Mouse (Mus musculus) midbrain, embryonic 12.5 days (tissue): ENCODE measurements around the gene Olfr355. TPM values are rescaled to one million over a fixed set of nuclear protein-coding genes. Genes with fewer than 3 reads are reported as not detected.

Source experiments
- ATAC-seq: fragments of 200-750 bp; cut with Nextera tagmentation; 2 replicates; pipeline ENCODE4 v1.8.0; 2017; ENCODE audit warnings: low read depth, moderate TSS enrichment, moderate library complexity; ENCODE audit not compliant: low FRiP score
- H3K27ac ChIP-seq: fragments of 300-500 bp; sonication (generic); replicated peaks from 2 replicates; pipeline ENCODE4 v1.5.1; 2016; ENCODE audit warnings: mild to moderate bottlenecking
- H3K27me3 ChIP-seq: fragments of 300-500 bp; sonication (generic); 2 replicates; pipeline ENCODE4 v1.6.1; 2016; ENCODE audit warnings: mild to moderate bottlenecking
- H3K36me3 ChIP-seq: fragments of 300-500 bp; sonication (generic); 2 replicates; pipeline ENCODE4 v1.6.1; 2016
- H3K4me1 ChIP-seq: fragments of 300-500 bp; sonication (generic); 2 replicates; pipeline ENCODE4 v1.6.1; 2016
- H3K4me2 ChIP-seq: fragments of 300-500 bp; sonication (generic); replicated peaks from 2 replicates; pipeline ENCODE4 v1.6.1; 2016; ENCODE audit warnings: mild to moderate bottlenecking, moderate library complexity
- H3K4me3 ChIP-seq: fragments of 300-500 bp; sonication (generic); 2 replicates; pipeline ENCODE4 v1.5.1; 2016; ENCODE audit warnings: mild to moderate bottlenecking
- H3K9ac ChIP-seq: fragments of 300-500 bp; sonication (generic); replicated peaks from 2 replicates; pipeline ENCODE4 v1.6.1; 2016; ENCODE audit warnings: mild to moderate bottlenecking, moderate library complexity
- H3K9me3 ChIP-seq: fragments of 300-500 bp; sonication (generic); 2 replicates; pipeline ENCODE4 v1.6.1; 2016; ENCODE audit warnings: mild to moderate bottlenecking
- WGBS: fragments of 180-500 bp; shearing (Covaris S2); methylation state at CpG from one replicate; pipeline ENCODE4 v1.1.7; 2016; 5-methylcytosine and 5-hydroxymethylcytosine counted together
- polyA plus RNA-seq: library from polyadenylated mRNA; unstranded; fragments of >200 nt; fragmentation: Nextera tagmentation; extraction: Ambion mirVana; gene quantifications from 2 replicates; pipeline ENCODE4 v1.2.1, GENCODE M21; 2016

Olfr355 gene
- not detected in 2 replicates for polyA plus RNA-seq

DNA sequence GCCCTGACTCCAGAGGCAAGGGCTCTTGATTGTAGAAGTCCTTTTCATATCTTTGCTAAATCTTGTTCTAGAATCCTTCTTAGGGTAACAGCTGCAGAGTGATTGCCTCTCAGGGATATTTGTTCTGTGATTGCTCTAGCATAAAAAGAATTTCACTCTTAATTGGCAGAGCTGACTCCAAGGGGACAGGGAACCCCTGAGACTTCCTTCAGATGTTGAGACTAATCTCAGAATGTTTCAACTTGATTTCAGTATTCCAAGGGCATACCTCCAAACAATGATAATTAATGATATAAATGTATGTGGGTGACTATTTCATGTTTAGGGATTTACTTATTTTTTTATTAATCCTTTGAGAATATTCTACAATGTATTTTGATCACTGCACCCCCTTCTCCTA is at the start of gene Olfr355:
Olfr355 (minus strand) TSS at position 101 of the 400 bp plus-strand sequence.
- Histone ChIP-seq H3K4me3 (no peak within 1 kb of the TSS), H3K27me3 (no peaks in the 10 kb centered on the region), H3K27ac (no peak within 1 kb of the TSS), H3K36me3 (no peaks in the 10 kb centered on the region), H3K4me2 (no peak within 1 kb of the TSS), H3K4me1 (no peaks in the 10 kb centered on the region), H3K9me3 (peaks cover 13% of the 10 kb centered on the region), H3K9ac (no peak within 1 kb of the TSS)
- no peak for ATAC-seq

DNA sequence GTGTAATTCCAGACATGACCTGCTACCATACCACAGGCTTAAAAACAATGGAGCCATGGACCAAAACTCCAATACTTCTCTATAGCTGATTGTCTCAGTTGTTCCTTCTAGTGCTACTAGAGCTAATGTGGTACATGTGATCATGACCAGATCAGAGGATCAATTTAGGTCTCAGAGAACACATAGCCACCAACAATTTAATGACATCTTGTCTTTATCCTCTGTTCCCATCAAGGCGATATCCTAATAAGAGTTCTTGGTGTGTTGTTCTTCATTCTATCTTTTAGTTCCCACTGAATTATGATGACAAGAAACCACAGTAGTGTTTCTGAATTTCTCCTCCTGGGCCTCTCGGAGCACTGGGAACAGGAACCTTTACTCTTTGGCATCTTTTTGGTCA is 8.1 kb upstream of the Olfr355 start, which contains the start of gene Olfr356:
Olfr356 (plus strand) TSS at position 301 of the 400 bp plus-strand sequence.
- H3K4me2 ChIP-seq: no peak within 1 kb of the TSS
- no peaks in the 10 kb centered on the region for H3K27me3 ChIP-seq
- ATAC-seq: no peak
- H3K9ac ChIP-seq: no peak within 1 kb of the TSS
- no peaks in the 10 kb centered on the region for H3K4me1 ChIP-seq
- H3K9me3 ChIP-seq: 0 out of 2 replicates have a peak, but pooled peaks cover 12% of the 10 kb centered on the region
- no peaks in the 10 kb centered on the region for H3K36me3 ChIP-seq
- H3K4me3 ChIP-seq: no peak within 1 kb of the TSS
- H3K27ac ChIP-seq: no peak within 1 kb of the TSS
- 85% methylated on average over 2 of the region's 2 CpGs for WGBS

DNA sequence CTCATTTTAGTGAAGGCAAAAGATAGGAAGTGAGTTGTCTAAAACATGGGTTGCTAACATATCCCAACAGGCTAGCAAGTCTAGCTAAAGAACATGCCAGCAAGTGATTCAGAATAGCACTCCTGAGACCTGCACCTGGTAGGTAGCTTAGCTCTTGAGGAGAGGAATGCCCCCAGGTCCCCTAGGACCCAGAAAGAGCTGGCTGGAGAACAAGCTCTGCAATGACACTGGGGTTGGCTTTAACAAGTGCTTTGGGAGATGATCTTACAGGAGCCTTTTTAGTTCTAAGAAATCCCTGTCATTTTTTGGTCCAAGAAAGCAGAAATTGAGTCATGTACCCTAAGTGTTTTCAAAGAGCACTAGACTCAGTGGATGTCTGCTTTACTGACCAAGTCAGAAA is 23.3 kb downstream of the Olfr355 start, which contains the start of gene Olfr354:
Olfr354 (plus strand) TSS at position 301 of the 400 bp plus-strand sequence.
- Histone ChIP-seq H3K27me3 (no peaks in the 10 kb centered on the region), H3K9ac (no peak within 1 kb of the TSS), H3K4me1 (no peaks in the 10 kb centered on the region), H3K4me3 (no peak within 1 kb of the TSS), H3K4me2 (no peak within 1 kb of the TSS), H3K27ac (no peak within 1 kb of the TSS), H3K36me3 (no peaks in the 10 kb centered on the region), H3K9me3 (peaks cover 20% of the 10 kb centered on the region; the same call in 1 of the 2 replicates)
- no peak for ATAC-seq

DNA sequence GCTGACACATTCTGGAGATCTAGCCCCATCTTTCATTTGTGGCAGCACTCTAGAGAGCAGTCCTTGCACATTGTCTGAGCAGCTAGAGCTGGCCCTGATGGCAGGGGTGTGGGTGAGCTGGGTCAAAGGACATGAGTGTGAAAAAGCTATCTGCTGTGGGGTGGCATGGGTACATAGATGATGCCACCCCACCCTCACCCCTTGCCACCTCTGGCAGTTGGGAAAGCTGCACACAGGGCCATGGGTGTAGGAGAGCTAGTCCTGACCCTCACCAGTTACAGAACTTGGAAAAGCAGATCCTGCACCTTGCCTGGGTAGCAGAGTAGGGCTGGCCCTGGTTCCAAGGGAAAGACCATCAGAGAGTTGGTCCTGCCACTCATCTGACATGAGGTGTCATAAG is 31.6 kb downstream of the Olfr355 start:
- ATAC-seq: no peak
- H3K4me3 ChIP-seq: no peak overlapping the region
- H3K27me3 ChIP-seq: no peaks in the 10 kb centered on the region
- no peaks in the 10 kb centered on the region for H3K4me1 ChIP-seq
- H3K27ac ChIP-seq: no peak overlapping the region
- no peaks in the 10 kb centered on the region for H3K36me3 ChIP-seq
- no peak overlapping the region for H3K4me2 ChIP-seq
- H3K9me3 ChIP-seq: peaks cover 33% of the 10 kb centered on the region
- H3K9ac ChIP-seq: no peak overlapping the region

DNA sequence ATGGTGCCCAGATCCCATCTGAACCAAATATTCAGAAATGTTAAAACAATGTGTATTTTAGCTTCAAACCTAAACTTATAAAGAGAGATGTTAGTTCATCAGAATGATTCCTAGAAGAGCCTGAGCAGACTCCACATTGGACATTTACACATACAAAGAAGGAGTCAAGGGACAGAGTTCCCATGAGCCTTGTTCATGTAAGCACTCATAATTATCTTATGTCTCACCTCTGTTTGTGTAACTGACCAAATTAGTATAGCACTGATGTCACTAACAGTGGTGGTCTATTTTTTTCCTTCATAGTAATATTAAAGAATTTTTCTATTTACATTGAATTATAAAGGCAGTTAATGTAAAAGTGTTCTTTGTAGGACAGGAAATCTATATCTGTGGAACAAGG is 35.9 kb downstream of the Olfr355 start, which contains the start of gene Olfr353:
Olfr353 (minus strand) TSS at position 101 of the 400 bp plus-strand sequence.
- no peak for ATAC-seq
- Histone ChIP-seq H3K36me3 (no peaks in the 10 kb centered on the region), H3K4me2 (no peak within 1 kb of the TSS), H3K4me3 (no peak within 1 kb of the TSS), H3K27ac (no peak within 1 kb of the TSS), H3K9me3 (peaks cover 17% of the 10 kb centered on the region), H3K27me3 (no peaks in the 10 kb centered on the region), H3K9ac (no peak within 1 kb of the TSS), H3K4me1 (no peaks in the 10 kb centered on the region)

Other genes starting within 250 kb of the Olfr355 start
- not detected in 2 replicates for gene Olfr346, start 243.1 kb downstream of the Olfr355 start, polyA plus RNA-seq
- not detected in 2 replicates for gene Olfr347, start 197.0 kb downstream of the Olfr355 start, polyA plus RNA-seq
- gene Olfr348, start 144.6 kb downstream of the Olfr355 start, polyA plus RNA-seq: not detected in 2 replicates
- gene Olfr50, start 138.4 kb downstream of the Olfr355 start, polyA plus RNA-seq: not detected in 2 replicates
- not detected in 2 replicates for gene Olfr3, start 111.9 kb downstream of the Olfr355 start, polyA plus RNA-seq
- not detected in 2 replicates for gene Olfr350, start 82.6 kb downstream of the Olfr355 start, polyA plus RNA-seq
- not detected in 2 replicates for gene Olfr351, start 66.2 kb downstream of the Olfr355 start, polyA plus RNA-seq
- not detected in 2 replicates for gene Olfr352, start 60.4 kb downstream of the Olfr355 start, polyA plus RNA-seq
- gene Olfr353, start 36.0 kb downstream of the Olfr355 start, polyA plus RNA-seq: not detected in 2 replicates
- gene Olfr354, start 23.2 kb downstream of the Olfr355 start, polyA plus RNA-seq: not detected in 2 replicates
- not detected in 2 replicates for gene Olfr356, start 8.2 kb upstream of the Olfr355 start, polyA plus RNA-seq
- not detected in 2 replicates for gene Olfr357, start 64.9 kb upstream of the Olfr355 start, polyA plus RNA-seq
- gene Olfr358, start 80.4 kb upstream of the Olfr355 start, polyA plus RNA-seq: not detected in 2 replicates
- gene Olfr360, start 136.8 kb upstream of the Olfr355 start, polyA plus RNA-seq: not detected in 2 replicates
- not detected in 2 replicates for gene Olfr361, start 160.4 kb upstream of the Olfr355 start, polyA plus RNA-seq
- gene Olfr362, start 189.0 kb upstream of the Olfr355 start, polyA plus RNA-seq: not detected in 2 replicates
- not detected in 2 replicates for gene Olfr364-ps1, start 210.4 kb upstream of the Olfr355 start, polyA plus RNA-seq